Mouse (Mus musculus): ENCODE data around the gene Zp3.

Zp3 gene

GRCm38 (mm10) chr5:135962125-135962491 is 17.8 kb upstream of the Zp3 start:
- no peak for DNase-seq

GRCm38 (mm10) chr5:135962492-135963279 is 17.2 kb upstream of the Zp3 start:
- peak; percentile 98 to 99 for DNase-seq

- DNase-seq, result no peak
Observed at GRCm38 (mm10) chr5:135963280-135963627, 16.6 kb upstream of the Zp3 start.

- peak; percentile 55 to 71 for DNase-seq
Observed at GRCm38 (mm10) chr5:135965501-135965930, 14.4 kb upstream of the Zp3 start.

GRCm38 (mm10) chr5:135966866-135967265 is 13.0 kb upstream of the Zp3 start:
- DNase-seq, result peak in 1 of 2 experiments; percentile 58

GRCm38 (mm10) chr5:135968781-135969180 is 11.1 kb upstream of the Zp3 start:
- peak; percentile 66 to 84 for DNase-seq

GRCm38 (mm10) chr5:135970247-135970646 is 9.7 kb upstream of the Zp3 start:
- DNase-seq, result no peak

GRCm38 (mm10) chr5:135971876-135972275 is 8.0 kb upstream of the Zp3 start:
- no peak for DNase-seq

- DNase-seq, result no peak
Observed at GRCm38 (mm10) chr5:135974365-135974764, 5.5 kb upstream of the Zp3 start, which contains the start of gene Ssc4d. TSS of gene Ssc4d (minus strand) at chr5:135974531.

GRCm38 (mm10) chr5:135975893-135976668 is 3.8 kb upstream of the Zp3 start:
- DNase-seq, result no peak

GRCm38 (mm10) chr5:135979381-135979780 is 518 bp upstream of the Zp3 start:
- DNase-seq, result no peak

- peak; percentile 82 to 86 for DNase-seq
Observed at GRCm38 (mm10) chr5:135982398-135982797, 2.5 kb downstream of the Zp3 start.

- DNase-seq, result no peak
Observed at GRCm38 (mm10) chr5:135984546-135985044, 4.7 kb downstream of the Zp3 start.

GRCm38 (mm10) chr5:135987248-135987647 is 7.3 kb downstream of the Zp3 start:
- no peak for DNase-seq

- no peak for DNase-seq
Observed at GRCm38 (mm10) chr5:135990601-135991000, 10.7 kb downstream of the Zp3 start.

- no peak for DNase-seq
Observed at GRCm38 (mm10) chr5:135993381-135993965, 13.6 kb downstream of the Zp3 start.

- DNase-seq, result peak in 1 of 2 experiments; percentile 22
Observed at GRCm38 (mm10) chr5:135994335-135994724, 14.4 kb downstream of the Zp3 start.

- peak; percentile 92 to 94 for DNase-seq
Observed at GRCm38 (mm10) chr5:135994725-135995687, 15.1 kb downstream of the Zp3 start, which contains the start of gene Dtx2. TSS of gene Dtx2 (plus strand) at chr5:135994800.

GRCm38 (mm10) chr5:135996162-135996561 is 16.3 kb downstream of the Zp3 start:
- DNase-seq, result no peak

- DNase-seq, result no peak
Observed at GRCm38 (mm10) chr5:136001222-136001621, 21.3 kb downstream of the Zp3 start.

- DNase-seq, result no peak
Observed at GRCm38 (mm10) chr5:136002325-136002724, 22.4 kb downstream of the Zp3 start.

GRCm38 (mm10) chr5:136002751-136003151 is 22.9 kb downstream of the Zp3 start:
- DNase-seq, result no peak

Data from cerebellum, postnatal 14 days (tissue).